Mouse (Mus musculus) left cerebral cortex, postnatal 25 days (tissue): ENCODE results near the gene Iqcf4. TPM values are rescaled to one million over a fixed set of nuclear protein-coding genes. Genes with fewer than 3 reads are reported as not detected.
A peak's percentile ranks its signal among the peaks of the same experiment; 100 is the strongest.

ENCODE experiments used
- DNase-seq, 2 experiments: peaks; one replicate each; pipeline ENCODE4 v3.0.0; 2022; ENCODE audit warnings: low spot score in 2 of 2, mixed read lengths in 1 of 2
- intact Hi-C: fragments of 180-260 bp; cut with DNase I; formaldehyde crosslinking; loops from one replicate; pipeline ENCODE4 v1.15.1; 2025
- total RNA-seq, 2 experiments: library from RNA; stranded (reverse); gene quantifications; 2 replicates each; pipeline ENCODE4 v1.2.3; 2021

Iqcf4 gene
- total RNA-seq, 2 experiments from 2014 or later: not detected

GRCm38 (mm10) chr9:106531833-106532232 is 39.0 kb downstream of the Iqcf4 start:
- intact Hi-C loops: loop anchor here (5.0 kb wide), 2 partner anchors 65 to 110 kb away; no protein-coding TSS in a partner anchor
- peak; percentile 26 to 60 for DNase-seq

- no peak for DNase-seq
- intact Hi-C loops: no loop called here
Measured at GRCm38 (mm10) chr9:106519909-106520308, 50.9 kb downstream of the Iqcf4 start.

DNA sequence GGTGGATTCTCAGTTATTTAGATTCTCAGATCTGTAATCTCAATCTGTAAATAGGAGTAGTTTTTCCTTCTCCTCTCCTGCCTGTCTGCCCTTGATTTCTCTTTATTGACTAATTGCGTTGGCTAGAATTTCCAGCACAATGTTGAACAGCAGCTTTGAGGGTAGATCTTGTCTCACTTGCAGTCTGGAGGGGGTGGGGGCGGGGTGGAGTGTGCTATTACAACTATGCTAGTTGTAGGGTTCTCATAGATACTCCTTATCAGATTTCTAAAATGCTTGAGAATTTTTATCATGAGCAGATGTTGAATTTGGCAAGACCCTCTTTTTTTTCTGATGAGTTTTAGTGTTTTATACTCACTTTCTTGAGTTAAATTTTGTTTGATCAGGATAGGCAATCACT is 51.4 kb downstream of the Iqcf4 start:
- no peak for DNase-seq
- intact Hi-C loops: no loop called here

Other genes with a start within 250 kb of the Iqcf4 start
- gene Dusp7, start 202.4 kb downstream of the Iqcf4 start, total RNA-seq: 100 to 1,000 TPM; 101 to 109 TPM
- 100 to 1,000 TPM; 289 to 302 TPM for gene Rpl29, start 141.5 kb downstream of the Iqcf4 start, total RNA-seq
- 10 to 100 TPM; 12.9 to 19.1 TPM for gene Acy1, start 132.7 kb downstream of the Iqcf4 start, total RNA-seq
- gene Abhd14b, start 123.5 kb downstream of the Iqcf4 start, total RNA-seq: 1 to 10 TPM; 8.3 to 9.7 TPM
- 10 to 100 TPM; 40.6 to 44.0 TPM for gene Abhd14a, start 123.3 kb downstream of the Iqcf4 start, total RNA-seq
- gene Pcbp4, start 117.7 kb downstream of the Iqcf4 start, total RNA-seq: 100 to 1,000 TPM; 161 to 166 TPM
- gene Gpr62, start 105.1 kb downstream of the Iqcf4 start, total RNA-seq: 1 to 10 TPM; 7.7 to 8.6 TPM
- 10 to 100 TPM; 30.2 to 37.0 TPM for gene Rrp9, start 95.0 kb downstream of the Iqcf4 start, total RNA-seq
- 1 to 10 TPM; 2.9 to 5.3 TPM for gene Parp3, start 94.0 kb downstream of the Iqcf4 start, total RNA-seq
- not detected for gene Iqcf1, start 71.0 kb downstream of the Iqcf4 start, total RNA-seq
- gene Iqcf5, start 56.4 kb downstream of the Iqcf4 start, total RNA-seq: not detected
- gene Iqcf3, start 9.4 kb downstream of the Iqcf4 start, total RNA-seq: not detected
- gene Iqcf6, start 55.6 kb upstream of the Iqcf4 start, total RNA-seq: not detected
- 10 to 100 TPM; 54.6 to 56.2 TPM for gene Grm2, start 85.1 kb upstream of the Iqcf4 start, total RNA-seq
- gene Tex264, start 114.9 kb upstream of the Iqcf4 start, total RNA-seq: 100 to 1,000 TPM in 1 of 2 experiments, 10 to 100 TPM in 1; 96.3 to 106 TPM
- gene Rad54l2, start 218.2 kb upstream of the Iqcf4 start, total RNA-seq: 10 to 100 TPM; 16.5 to 17.1 TPM